Mouse (Mus musculus) lung, adult 2 months (tissue): Measurements from ENCODE around the gene Gm44805. TPM values are rescaled to one million over a fixed set of nuclear protein-coding genes. Genes with fewer than 3 reads are reported as not detected.

Experiments
- DNase-seq: peaks from one replicate; pipeline ENCODE4 v3.0.0; 2022
- H3K4me1 ChIP-seq: fragments of 200-500 bp; 2 replicates; pipeline ENCODE4 v1.6.1; 2011; ENCODE audit warnings: low read length; ENCODE audit not compliant: control insufficient read depth, insufficient read depth
- H3K4me3 ChIP-seq: fragments of 200-500 bp; replicated peaks from 2 replicates; pipeline ENCODE3; 2011; ENCODE audit warnings: low read depth, mild to moderate bottlenecking, control low read depth, low read length; ENCODE audit errors: extremely low read depth
- CTCF ChIP-seq: fragments of 200-500 bp; IDR thresholded peaks from 2 replicates; pipeline ENCODE4 v1.5.1; 2011; ENCODE audit warnings: mild to moderate bottlenecking, low read length, control low read depth; ENCODE audit not compliant: insufficient read depth
- POLR2A ChIP-seq: fragments of 200-500 bp; IDR thresholded peaks from 2 replicates; pipeline ENCODE4 v1.6.1; 2011; ENCODE audit warnings: low read depth, mild to moderate bottlenecking, control low read depth, low read length, borderline replicate concordance; ENCODE audit errors: extremely low read depth
- WGBS: fragments of 180-500 bp; shearing (Covaris S2); methylation state at CpG from one replicate; pipeline ENCODE4 v1.1.7; 2018; 5-methylcytosine and 5-hydroxymethylcytosine counted together
- polyA plus RNA-seq: library from polyadenylated mRNA; depleted of rRNA; stranded (reverse); fragments of >200 nt; gene quantifications from 2 replicates; pipeline ENCODE4 v1.2.3, GENCODE M21; 2012

Gene Gm44805
- polyA plus RNA-seq, 1 experiment, result not detected

DNA sequence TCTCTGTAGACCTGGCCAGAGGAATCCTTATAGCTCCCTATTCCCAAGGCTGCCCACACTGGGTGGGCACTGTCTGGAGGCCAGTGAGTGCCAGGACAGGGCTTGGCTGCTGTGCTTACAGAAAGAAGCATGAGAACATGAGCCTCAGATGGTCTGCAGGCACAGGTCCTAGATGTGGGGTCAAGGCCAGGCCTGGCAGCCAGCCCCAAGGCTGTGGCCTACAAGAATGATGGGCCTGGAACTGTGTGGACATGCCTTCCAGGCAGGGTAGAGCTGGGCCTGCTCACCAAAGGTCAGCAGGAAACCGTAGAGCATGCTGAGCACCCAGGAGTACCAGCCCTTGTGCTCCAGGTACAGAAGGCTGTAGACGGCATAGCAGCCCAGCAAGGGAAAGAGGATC is 46.6 kb downstream of the Gm44805 start:
- WGBS, result 92% methylated on average over 2 of the region's 2 CpGs
- DNase-seq, result no peak
- TF ChIP-seq CTCF, result no peak
- no peak for TF ChIP-seq POLR2A
- H3K4me1 ChIP-seq, result peaks cover 1% of the 10 kb centered on the region; the same call in 1 of the 2 replicates
- H3K4me3 ChIP-seq, result no peak overlapping the region

DNA sequence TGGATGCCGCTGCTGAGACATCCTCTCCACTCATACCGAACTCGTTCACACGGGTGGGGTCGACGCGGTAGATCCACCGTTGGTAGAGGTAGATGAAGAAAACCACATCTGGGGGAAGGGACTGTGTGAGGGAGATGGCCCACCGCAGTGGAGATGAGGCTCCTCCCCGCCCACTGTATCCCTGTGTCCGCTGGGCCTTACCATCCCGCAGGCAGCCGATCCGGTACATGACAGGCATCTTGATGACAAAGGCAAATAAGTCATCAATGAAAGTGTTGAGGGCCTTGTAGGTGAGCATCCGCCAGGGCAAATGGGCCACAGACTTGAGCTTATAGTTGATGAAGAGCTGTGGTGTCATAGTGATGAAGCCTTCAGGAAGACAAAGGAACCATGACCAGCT is 47.4 kb downstream of the Gm44805 start:
- Histone ChIP-seq H3K4me3 (no peak overlapping the region), H3K4me1 (peaks cover 3% of the 10 kb centered on the region; the same call in 1 of the 2 replicates)
- WGBS, result 92% methylated on average over 15 of the region's 15 CpGs
- no peak for DNase-seq
- TF ChIP-seq CTCF, result no peak
- no peak for TF ChIP-seq POLR2A

DNA sequence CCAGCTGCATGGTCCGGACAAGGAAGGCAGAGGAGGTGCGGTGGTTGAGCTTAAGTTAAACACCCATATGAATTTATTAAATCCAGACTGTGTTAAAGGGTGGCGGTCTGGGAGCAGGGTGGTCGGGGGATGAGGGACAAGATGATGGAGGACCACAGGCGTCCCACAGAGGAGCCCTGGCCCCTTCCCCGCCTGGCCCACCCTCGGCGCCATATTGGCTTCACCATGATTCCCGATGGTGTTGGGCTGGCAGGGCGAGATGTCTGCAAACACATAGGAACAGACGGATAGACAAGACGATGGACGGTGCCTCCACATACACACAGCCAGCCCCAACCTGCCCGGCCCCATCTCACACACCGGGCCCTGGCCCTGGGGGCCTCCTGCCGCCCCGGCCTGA is 48.0 kb downstream of the Gm44805 start:
- H3K4me1 ChIP-seq, result peaks cover 3% of the 10 kb centered on the region; the same call in 1 of the 2 replicates
- WGBS, result 86% methylated on average over 17 of the region's 17 CpGs
- no peak for DNase-seq
- H3K4me3 ChIP-seq, result no peak overlapping the region
- TF ChIP-seq POLR2A (no peak), CTCF (no peak)

DNA sequence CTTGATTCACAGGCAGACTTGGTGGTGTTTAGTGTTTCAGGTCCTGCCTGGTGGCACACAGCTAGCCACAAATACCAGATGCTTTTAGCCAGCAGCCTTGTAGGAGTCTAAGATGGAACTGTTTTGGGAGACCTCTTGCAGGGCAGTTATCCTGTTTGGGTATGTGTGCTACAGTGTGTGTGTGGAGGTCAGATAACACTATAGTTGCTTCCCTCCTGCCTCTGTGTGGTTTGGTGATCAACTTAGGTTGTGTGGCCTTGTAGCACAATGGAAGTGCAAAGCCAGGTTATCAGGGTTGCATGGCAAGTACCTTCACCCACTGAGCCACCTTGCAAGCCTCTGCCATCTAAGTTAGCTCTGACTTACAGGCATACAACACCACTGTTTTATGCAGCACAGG is 48.5 kb downstream of the Gm44805 start:
- H3K4me1 ChIP-seq, result peaks cover 6% of the 10 kb centered on the region; the same call in 1 of the 2 replicates
- H3K4me3 ChIP-seq, result no peak overlapping the region
- DNase-seq, result no peak
- TF ChIP-seq CTCF (no peak), POLR2A (no peak)

DNA sequence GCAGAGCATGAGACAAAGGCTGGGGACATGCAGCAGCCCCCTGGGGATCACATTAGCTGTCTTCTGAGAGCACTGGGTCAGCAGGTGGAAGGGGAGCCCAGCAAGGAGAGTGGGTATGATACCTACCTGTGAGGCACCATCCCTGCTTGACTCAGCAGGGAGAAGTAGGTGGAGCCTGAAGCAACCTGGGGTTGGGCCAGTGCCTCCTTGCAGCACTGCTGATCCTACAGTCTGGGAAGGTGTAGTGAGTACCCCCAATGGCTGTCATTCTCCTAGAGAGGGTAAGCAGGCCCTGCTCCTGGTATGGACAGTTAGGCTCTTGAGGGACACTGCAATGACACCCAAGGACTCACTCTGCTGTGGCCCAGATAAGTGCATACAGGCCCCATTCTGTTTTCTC is 48.9 kb downstream of the Gm44805 start:
- Histone ChIP-seq H3K4me3 (no peak overlapping the region), H3K4me1 (peaks cover 6% of the 10 kb centered on the region; the same call in 1 of the 2 replicates)
- DNase-seq, result no peak
- TF ChIP-seq POLR2A (no peak), CTCF (no peak)

DNA sequence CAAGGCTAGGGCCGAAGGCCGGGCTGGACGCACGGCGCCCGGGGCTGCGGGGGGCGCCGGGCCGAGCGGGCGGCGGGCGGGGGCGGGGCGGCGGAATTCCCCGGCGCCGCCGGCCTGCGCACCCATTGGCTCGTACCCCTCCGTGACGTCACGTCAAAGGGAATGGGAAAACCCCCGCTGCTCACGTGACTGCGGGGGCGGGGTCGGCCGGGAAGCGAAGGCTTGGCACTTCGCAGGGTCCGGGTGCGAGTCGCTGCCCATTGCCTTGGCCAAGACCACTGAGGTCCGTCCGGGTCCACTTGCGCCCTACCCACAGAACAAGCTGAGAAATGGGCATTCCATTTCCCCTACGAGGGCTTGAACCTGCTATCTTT is 51.9 kb downstream of the Gm44805 start, which contains the start of gene Relb:
Relb (minus strand) TSS at position 78 of the 374 bp plus-strand sequence.
- 1% methylated on average over 41 of the region's 41 CpGs for WGBS
- H3K4me3 ChIP-seq, result peak within 1 kb of the TSS; percentile 93
- TF ChIP-seq CTCF, result no peak
- TF ChIP-seq POLR2A, result no peak
- DNase-seq, result peak; percentile 90
- H3K4me1 ChIP-seq, result peaks cover 6% of the 10 kb centered on the region; the same call in 1 of the 2 replicates

DNA sequence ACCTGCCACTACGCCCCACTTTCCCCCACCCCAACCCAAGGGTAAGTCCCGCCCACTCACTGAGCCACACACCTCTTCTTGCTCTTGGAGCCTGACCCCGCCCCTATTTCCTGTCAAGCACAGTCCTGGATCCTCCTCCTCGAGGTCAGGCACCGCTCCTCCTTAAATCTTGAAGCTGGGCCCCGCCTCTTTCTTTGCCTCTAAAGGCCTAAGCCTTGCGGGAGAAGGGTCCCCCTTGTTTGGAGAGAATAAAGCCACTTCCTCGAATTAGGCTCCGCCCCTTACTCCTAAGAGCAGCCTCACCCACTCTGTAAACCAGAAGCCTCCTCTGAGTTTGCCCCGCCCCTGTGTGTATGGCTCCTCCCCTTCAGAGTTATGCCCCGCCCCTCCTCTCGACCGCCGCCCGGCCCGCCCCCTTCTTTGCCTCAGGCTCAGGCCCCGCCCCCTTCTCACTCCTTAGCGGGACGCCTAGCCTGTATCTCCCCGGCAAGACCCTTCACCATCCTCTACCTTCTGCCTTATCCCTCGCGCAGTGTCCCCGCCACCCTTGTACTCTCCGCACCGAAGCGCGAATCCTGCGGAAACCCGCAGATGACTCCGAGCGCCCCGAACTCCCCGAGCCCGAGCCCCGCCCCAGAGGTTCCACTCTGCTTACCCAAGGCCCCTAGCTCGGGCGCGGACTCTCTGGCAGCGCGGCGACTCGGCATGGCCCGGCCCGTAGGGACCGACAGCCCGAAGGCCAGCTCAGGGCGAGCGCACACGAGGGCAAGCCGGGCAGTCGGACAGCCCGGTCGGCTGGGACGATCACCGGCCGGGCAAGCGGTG is 52.5 kb downstream of the Gm44805 start:
- H3K4me1 ChIP-seq, result peaks cover 6% of the 10 kb centered on the region; the same call in 1 of the 2 replicates
- WGBS, result 2% methylated on average over 57 of the region's 57 CpGs
- peak overlapping the region; percentile 93 for H3K4me3 ChIP-seq
- TF ChIP-seq POLR2A (peak; percentile 61; the same call in 1 of the 2 replicates), CTCF (no peak)
- peak; percentile 97 for DNase-seq

DNA sequence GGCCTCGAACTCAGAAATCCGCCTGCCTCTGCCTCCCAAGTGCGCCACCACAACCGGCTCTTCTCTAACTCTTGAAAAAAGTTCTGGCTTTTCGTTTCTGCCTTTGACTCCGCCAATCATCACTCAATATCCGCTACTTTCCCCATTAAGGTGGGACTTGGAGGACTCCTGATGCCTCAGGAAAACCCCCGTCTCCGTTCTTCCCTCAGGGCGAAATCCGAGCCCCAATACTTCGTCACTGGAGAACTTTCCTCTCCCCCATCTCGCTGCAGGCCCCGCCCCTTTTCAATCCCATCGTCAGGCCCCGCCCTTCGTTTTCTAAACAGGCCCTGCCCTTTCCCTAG is 53.1 kb downstream of the Gm44805 start:
- peak; percentile 42; the same call in 1 of the 2 replicates for TF ChIP-seq POLR2A
- TF ChIP-seq CTCF, result no peak
- peak overlapping the region; percentile 48 for H3K4me3 ChIP-seq
- WGBS, result 9% methylated on average over 17 of the region's 17 CpGs

DNA sequence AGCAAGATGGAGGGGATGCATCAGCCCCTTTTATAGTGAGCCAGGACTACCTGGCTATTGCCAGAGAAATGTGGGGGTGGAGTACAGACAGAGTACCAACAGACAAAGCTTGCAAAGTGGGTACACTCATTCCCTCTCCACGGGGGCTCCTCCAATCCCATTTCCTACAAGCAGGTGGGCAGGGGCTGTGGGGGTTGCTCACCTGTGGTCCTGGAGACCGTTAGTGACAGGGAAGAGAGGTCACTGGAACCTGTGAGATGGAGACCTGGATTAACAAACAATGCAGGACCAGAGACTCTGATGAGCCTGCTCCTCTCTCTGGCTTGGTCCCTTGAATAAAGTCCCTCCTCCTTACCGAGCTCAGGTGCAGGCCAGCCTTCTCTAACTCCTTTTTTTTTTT is 53.5 kb downstream of the Gm44805 start:
- TF ChIP-seq CTCF, result no peak
- no peak for TF ChIP-seq POLR2A
- no peak for DNase-seq
- H3K4me3 ChIP-seq, result no peak overlapping the region
- WGBS, result 44% methylated on average over 3 of the region's 3 CpGs
- peaks cover 6% of the 10 kb centered on the region; the same call in 1 of the 2 replicates for H3K4me1 ChIP-seq

More for the DNA sequence above, 53.1 kb downstream of the Gm44805 start:
- H3K4me1 ChIP-seq, result peaks cover 6% of the 10 kb centered on the region; the same call in 1 of the 2 replicates
- DNase-seq, result no peak

DNA sequence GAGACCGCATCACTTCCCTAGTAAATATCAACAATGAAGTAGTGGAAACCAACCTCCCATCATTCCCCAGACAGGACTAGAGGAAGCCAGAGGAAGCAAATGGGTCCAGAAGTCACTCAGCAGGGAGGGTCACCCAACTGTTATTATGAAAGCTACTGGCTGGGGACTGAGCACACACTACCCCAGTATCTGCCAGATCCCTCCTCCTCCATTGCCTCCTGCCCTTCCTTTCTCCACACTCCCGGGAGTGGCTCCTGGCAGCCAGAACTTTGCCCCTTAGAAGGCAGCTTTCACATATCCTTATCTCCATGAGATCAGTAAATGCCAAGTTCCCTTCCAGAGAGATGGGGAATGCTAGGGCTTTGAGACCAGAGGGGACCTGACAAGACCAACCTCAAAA is 57.8 kb downstream of the Gm44805 start:
- Histone ChIP-seq H3K4me3 (no peak overlapping the region), H3K4me1 (peaks cover 3% of the 10 kb centered on the region; the same call in 1 of the 2 replicates)
- TF ChIP-seq POLR2A (no peak), CTCF (no peak)
- 33% methylated on average over 2 of the region's 2 CpGs for WGBS
- DNase-seq, result no peak
